Mouse (Mus musculus) embryonic fibroblast, embryonic 13.5 days (primary cell): ENCODE data around the gene Ctbs. TPM values are rescaled to one million over a fixed set of nuclear protein-coding genes. Genes with fewer than 3 reads are reported as not detected.

Experiments
- H3K27ac ChIP-seq: 2 replicates; pipeline ENCODE4 v1.5.1; 2012; ENCODE audit warnings: low read length, control low read depth, inconsistent platforms; ENCODE audit not compliant: insufficient read depth
- H3K4me1 ChIP-seq: 2 replicates; pipeline ENCODE4 v1.6.1; 2011; ENCODE audit warnings: low read length; ENCODE audit not compliant: control insufficient read depth, insufficient read depth
- H3K4me3 ChIP-seq: 2 replicates; pipeline ENCODE4 v1.5.1; 2011; ENCODE audit warnings: mild to moderate bottlenecking, control low read depth, low read length; ENCODE audit not compliant: insufficient read depth
- CTCF ChIP-seq: IDR thresholded peaks from 2 replicates; pipeline ENCODE4 v1.5.1; 2011; ENCODE audit warnings: mild to moderate bottlenecking, control low read depth, low read length, moderate library complexity, borderline replicate concordance; ENCODE audit not compliant: insufficient read depth
- POLR2A ChIP-seq: IDR thresholded peaks from 2 replicates; pipeline ENCODE4 v1.6.1; 2011; ENCODE audit warnings: low read depth, mild to moderate bottlenecking, control low read depth, low read length, moderate library complexity
- polyA plus RNA-seq: library from polyadenylated mRNA; stranded (reverse); fragments of >200 nt; gene quantifications from 2 replicates; pipeline ENCODE4 v1.2.4, GENCODE M21; 2011; ENCODE audit warnings: low read depth; ENCODE audit not compliant: missing spikeins, insufficient read length

Ctbs gene
- polyA plus RNA-seq, 1 experiment: 18.5 TPM

GRCm38 (mm10) chr3:146501601-146502123 lies 52.1 kb downstream of the Ctbs start:
- Histone ChIP-seq H3K4me3 (peak overlapping the region; percentile 86), H3K4me1 (peaks cover 2% of the 10 kb centered on the region; the same call in 1 of the 2 replicates), H3K27ac (no peak overlapping the region)
- no peak for TF ChIP-seq POLR2A
- TF ChIP-seq CTCF: no peak

GRCm38 (mm10) chr3:146506711-146507110 lies 57.1 kb downstream of the Ctbs start:
- Histone ChIP-seq H3K4me3 (no peak overlapping the region), H3K4me1 (peaks cover 4% of the 10 kb centered on the region), H3K27ac (no peak overlapping the region)
- TF ChIP-seq POLR2A (no peak), CTCF (no peak)

Other genes starting within 250 kb of the Ctbs start
- not detected in 2 replicates for gene Lpar3, start 228.8 kb upstream of the Ctbs start, polyA plus RNA-seq
- gene Ssx2ip, start 45.2 kb upstream of the Ctbs start, polyA plus RNA-seq: 8.8 and 10.1 TPM in 2 replicates
- 4.6 and 6.1 TPM in 2 replicates for gene Spata1, start 50.0 kb downstream of the Ctbs start, polyA plus RNA-seq
- gene Gng5, start 50.0 kb downstream of the Ctbs start, polyA plus RNA-seq: 303 and 362 TPM in 2 replicates
- gene Rpf1, start 71.6 kb downstream of the Ctbs start, polyA plus RNA-seq: 27.2 and 33.7 TPM in 2 replicates
- gene Uox, start 120.6 kb downstream of the Ctbs start, polyA plus RNA-seq: not detected in 2 replicates
- not detected in 2 replicates for gene Dnase2b, start 165.8 kb downstream of the Ctbs start, polyA plus RNA-seq
- gene 4930503B20Rik, start 201.5 kb downstream of the Ctbs start, polyA plus RNA-seq: 0.56 TPM in 1 of 2 replicates, not detected in the other
- 0.53 and 1.1 TPM in 2 replicates for gene Samd13, start 235.8 kb downstream of the Ctbs start, polyA plus RNA-seq